Mouse (Mus musculus): ENCODE results near the gene Gata5.

DNA sequence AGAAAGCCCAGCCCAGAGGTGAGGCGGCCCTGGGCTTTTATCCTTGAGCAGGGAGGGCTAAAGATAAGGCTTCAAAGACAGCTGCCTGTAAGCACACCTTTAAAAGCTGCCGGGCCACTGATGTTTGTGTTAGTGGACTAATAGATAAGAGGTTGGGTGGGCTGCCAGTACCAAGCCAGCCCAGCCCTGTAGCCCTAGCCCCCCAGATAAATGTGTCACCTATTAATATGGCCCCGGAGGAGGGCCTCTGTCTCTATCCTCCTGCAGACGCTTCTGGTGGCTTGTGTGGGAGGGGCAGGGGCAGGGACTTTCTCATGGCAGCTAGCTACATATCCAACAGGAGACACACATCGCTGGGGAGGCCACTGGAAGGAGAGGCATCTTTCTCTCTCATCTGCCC lies 33.7 kb downstream of the Gata5 start:
- TF ChIP-seq CTCF (IDR thresholded peaks at IDR 0.05; ENCODE audit: low read depth, low read length) (no peak), TAL1 (conservative IDR thresholded peaks at IDR 0.05; ENCODE audit: low read depth, low read length) (no peak), GATA1 (IDR thresholded peaks at IDR 0.05; ENCODE audit: borderline replicate concordance, low read length) (no peak)
